ENCODE assay signal across 17 mouse cellular contexts in the genomic region with DNA sequence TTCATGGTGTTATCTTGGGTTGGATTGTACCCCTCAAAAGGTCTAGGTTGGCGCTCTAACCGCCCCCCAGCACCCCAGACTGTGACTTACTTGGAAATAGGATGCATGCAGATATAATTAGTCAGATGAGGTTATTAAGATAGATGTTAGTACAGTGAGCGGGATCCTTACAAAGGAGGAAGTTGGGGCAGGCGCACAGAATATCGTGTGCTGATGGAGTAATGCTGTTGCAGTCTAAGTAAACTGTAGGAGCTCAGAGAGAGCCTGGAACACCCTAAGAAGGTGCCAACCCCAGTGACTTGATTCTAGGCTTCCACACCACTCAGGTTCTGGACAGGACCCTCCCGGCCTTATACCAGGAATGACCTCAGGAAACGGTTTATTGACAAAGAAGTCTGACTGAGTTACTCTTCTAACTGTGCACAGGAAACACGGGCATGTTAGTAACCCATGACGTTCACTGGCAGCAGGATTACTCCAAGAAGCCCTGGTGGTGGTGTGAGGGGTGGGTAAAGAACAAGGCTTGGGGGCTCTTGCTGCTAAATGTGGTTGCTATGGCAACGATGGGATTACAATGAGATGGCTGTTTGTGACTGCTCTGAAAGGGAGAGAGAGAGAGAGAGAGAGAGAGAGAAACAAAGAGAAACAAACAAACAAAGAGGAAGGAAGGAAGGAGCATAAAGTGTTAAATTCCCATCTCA. TPM values are rescaled to one million over a fixed set of nuclear protein-coding genes. Genes with fewer than 3 reads are reported as not detected.
DNase-seq lines count a peak whose midpoint lies in the region; ATAC-seq and TF ChIP-seq lines count a peak whose summit lies in the region.
"Had no signal": no experiment of that assay in that cellular context is flagged by ENCODE, and none has a peak within 500 bp of the region (broad histone marks: within the 10 kb centered on the region; RNA-seq: fewer than 3 reads in every experiment).

No protein-coding gene starts in this region.

- no peak overlapping the region for H3K27ac ChIP-seq in liver, embryonic 12.5 days
- no peak overlapping the region for H3K27ac ChIP-seq in liver, embryonic 11.5 days (ENCODE audit: low read depth, low read length)
- H3K27ac ChIP-seq in hindbrain, postnatal 0 days, result no peak overlapping the region
- H3K27ac ChIP-seq: gastrocnemius, adult 2 months; neural tube, embryonic 12.5 days had no signal

- WGBS in liver, embryonic 12.5 days (ENCODE audit: insufficient replicate concordance), result 41% methylated on average over 10 of the region's 10 CpGs
- 60% methylated on average over 10 of the region's 10 CpGs for WGBS in liver, embryonic 11.5 days
- whole genome bisulfite sequencing in hindbrain, postnatal 0 days, result 47% methylated on average over 10 of the region's 10 CpGs

- no peak for TF ChIP-seq CTCF in hindbrain, postnatal 0 days (IDR thresholded peaks at IDR 0.05; ENCODE audit: low read depth)

- H3K9ac ChIP-seq in liver, embryonic 12.5 days, result no peak overlapping the region
- no peak overlapping the region for H3K9ac ChIP-seq in liver, embryonic 11.5 days (ENCODE audit: low read depth, low read length)
- H3K9ac ChIP-seq in hindbrain, postnatal 0 days (replicated peaks; ENCODE audit: low read length), result no peak overlapping the region
- H3K9ac ChIP-seq: neural tube, embryonic 12.5 days had no signal

- no peaks in the 10 kb centered on the region for H3K36me3 ChIP-seq in liver, embryonic 12.5 days
- H3K36me3 ChIP-seq in liver, embryonic 11.5 days (ENCODE audit: control insufficient read depth, insufficient read depth, low read length), result no peaks in the 10 kb centered on the region
- no peaks in the 10 kb centered on the region for H3K36me3 ChIP-seq in hindbrain, postnatal 0 days (ENCODE audit: insufficient read depth, low read length)
- H3K36me3 ChIP-seq: neural tube, embryonic 12.5 days had no signal

- no peak overlapping the region for H3K4me3 ChIP-seq in liver, embryonic 12.5 days
- H3K4me3 ChIP-seq in liver, embryonic 11.5 days (ENCODE audit: low read depth, low read length), result no peak overlapping the region
- H3K4me3 ChIP-seq in hindbrain, postnatal 0 days (ENCODE audit: low read length), result no peak overlapping the region
- H3K4me3 ChIP-seq: gastrocnemius, adult 2 months; neural tube, embryonic 12.5 days had no signal

- peak overlapping the region; percentile 11; the same call in 1 of the 2 replicates for H3K4me2 ChIP-seq in liver, embryonic 12.5 days
- no peak overlapping the region for H3K4me2 ChIP-seq in liver, embryonic 11.5 days
- H3K4me2 ChIP-seq in hindbrain, postnatal 0 days (ENCODE audit: low read depth, low read length), result no peak overlapping the region
- H3K4me2 ChIP-seq: neural tube, embryonic 12.5 days had no signal

- no peak for ATAC-seq in liver, embryonic 12.5 days
- ATAC-seq in liver, embryonic 11.5 days (replicated peaks; ENCODE audit: low FRiP score), result no peak
- peak; percentile 40 for ATAC-seq in common myeloid progenitor, adult 5-6 weeks (replicated peaks; ENCODE audit: low read depth, poor library complexity, severe bottlenecking)
- ATAC-seq in hindbrain, postnatal 0 days, result no peak
- peak; percentile 28; the same call in 1 of the 2 replicates for ATAC-seq in neutrophil, adult 5-6 weeks (ENCODE audit: extremely low read depth, insufficient number of reproducible peaks, low FRiP score, poor library complexity, severe bottlenecking)
- ATAC-seq: Patski had no signal

- no peaks in the 10 kb centered on the region for H3K9me3 ChIP-seq in liver, embryonic 12.5 days (replicated peaks)
- H3K9me3 ChIP-seq in liver, embryonic 11.5 days (ENCODE audit: control insufficient read depth, low read length), result no peaks in the 10 kb centered on the region
- no peaks in the 10 kb centered on the region for H3K9me3 ChIP-seq in hindbrain, postnatal 0 days (ENCODE audit: low read length)
- H3K9me3 ChIP-seq: neural tube, embryonic 12.5 days had no signal

- no peak for DNase-seq in liver, embryonic 11.5 days (ENCODE audit: low spot score)
- peak; percentile 48 for DNase-seq in hindbrain, postnatal 0 days (ENCODE audit: low spot score)
- no peak for DNase-seq in spleen, adult 12 weeks (ENCODE audit: low spot score)
- DNase-seq in adrenal gland, adult 18-20 months (ENCODE audit: low spot score in 2 of 2), result no peak
- no peak for DNase-seq in testis, postnatal 14 days (ENCODE audit: low spot score)
- DNase-seq: adrenal gland, postnatal 14 days; cerebellum, adult 11-12 months; gastrocnemius, adult 2 months; kidney, postnatal 14 days; lung, postnatal 4 days; right cerebral cortex, adult 18-20 months; thymus, postnatal 4 days had no signal

- peaks cover 40% of the 10 kb centered on the region for H3K4me1 ChIP-seq in liver, embryonic 12.5 days
- peaks cover 18% of the 10 kb centered on the region for H3K4me1 ChIP-seq in liver, embryonic 11.5 days (replicated peaks; ENCODE audit: control insufficient read depth, insufficient read depth, low read length)
- H3K4me1 ChIP-seq in hindbrain, postnatal 0 days (ENCODE audit: insufficient read depth, low read length), result peaks cover 10% of the 10 kb centered on the region; the same call in 1 of the 2 replicates

- H3K27me3 ChIP-seq in liver, embryonic 12.5 days (replicated peaks), result no peaks in the 10 kb centered on the region
- no peaks in the 10 kb centered on the region; the same call in 1 of the 2 replicates for H3K27me3 ChIP-seq in liver, embryonic 11.5 days (replicated peaks; ENCODE audit: control insufficient read depth, insufficient read depth, low read length)
- no peaks in the 10 kb centered on the region for H3K27me3 ChIP-seq in hindbrain, postnatal 0 days (ENCODE audit: insufficient read depth, low read length)

RNA-seq across cellular contexts. Expression of gene Tbc1d8, which starts 3.7 kb away (rescaled TPM):
- polyA plus RNA-seq in liver, embryonic 12.5 days (2016; fragmentation: Nextera tagmentation; extraction: Ambion mirVana), result 4.9 and 5.0 TPM in 2 replicates
- polyA plus RNA-seq in liver, embryonic 11.5 days (2014; fragmentation: Nextera tagmentation; extraction: Ambion mirVana), result 6.7 and 9.3 TPM in 2 replicates
- total RNA-seq in common myeloid progenitor, adult 5-6 weeks (2017), result 4.1 and 6.7 TPM in 2 replicates
- total RNA-seq in hindbrain, postnatal 0 days (2014; rRNA removed), result 17.4 and 17.7 TPM in 2 replicates
- 7.6 and 7.8 TPM in 2 replicates for polyA plus RNA-seq in hindbrain, postnatal 0 days (2015; fragmentation: Nextera tagmentation; extraction: Ambion mirVana)
- total RNA-seq in neutrophil, adult 5-6 weeks (2017), result 13.3 and 14.6 TPM in 2 replicates
- 10 to 100 TPM in 1 of 2 experiments, 1 to 10 TPM in 1; 7.6 to 14.6 TPM for total RNA-seq in adrenal gland, adult 18-20 months (2021)

RNA-seq across cellular contexts. Expression of gene Cnot11, which starts 52.5 kb away (rescaled TPM):
- 17.2 and 20.0 TPM in 2 replicates for polyA plus RNA-seq in liver, embryonic 12.5 days (2016; fragmentation: Nextera tagmentation; extraction: Ambion mirVana)
- 24.3 and 26.3 TPM in 2 replicates for polyA plus RNA-seq in liver, embryonic 11.5 days (2014; fragmentation: Nextera tagmentation; extraction: Ambion mirVana)
- 24.2 and 30.9 TPM in 2 replicates for total RNA-seq in common myeloid progenitor, adult 5-6 weeks (2017)
- total RNA-seq in hindbrain, postnatal 0 days (2014; rRNA removed), result 26.4 and 31.7 TPM in 2 replicates
- polyA plus RNA-seq in hindbrain, postnatal 0 days (2015; fragmentation: Nextera tagmentation; extraction: Ambion mirVana), result 12.3 and 12.7 TPM in 2 replicates
- total RNA-seq in neutrophil, adult 5-6 weeks (2017), result 20.6 and 22.5 TPM in 2 replicates
- total RNA-seq in adrenal gland, adult 18-20 months (2021), result 10 to 100 TPM; 15.3 to 16.7 TPM

Comparison
In these comparisons a context has a peak if more than half of its experiments do, and no peak if none do; other contexts are left out.
1. ATAC-seq: peak in common myeloid progenitor, adult 5-6 weeks (single experiment) and neutrophil, adult 5-6 weeks (single experiment); none in liver, embryonic 12.5 days (single experiment), liver, embryonic 11.5 days (single experiment) and hindbrain, postnatal 0 days (single experiment).